Mouse (Mus musculus): ENCODE results near the gene Icam1.
"Not testable (repeated sequence)": the region's sequence is repeated elsewhere in the genome, so short reads cannot be mapped to it uniquely, and the experiment has no call there.

Gene Icam1

DNA sequence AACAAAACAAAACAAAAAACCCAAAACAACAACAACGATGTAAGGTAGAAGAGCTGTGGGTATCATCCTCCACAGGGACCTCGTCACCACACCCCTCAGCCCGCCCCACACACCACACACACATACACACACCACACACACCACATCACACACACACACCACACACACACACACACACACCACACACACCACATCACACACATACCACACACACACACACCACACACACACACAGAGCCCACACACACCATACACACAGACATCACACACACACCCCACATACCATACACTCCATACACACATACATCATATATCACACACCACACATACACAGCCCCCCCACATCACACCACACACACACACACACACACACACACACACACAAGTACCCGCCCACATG, 24.2 kb upstream of the Icam1 start:
- in situ Hi-C loops (cut with MboI; ENCODE audit: unreplicated experiment in 2 of 2): no loop called here

DNA sequence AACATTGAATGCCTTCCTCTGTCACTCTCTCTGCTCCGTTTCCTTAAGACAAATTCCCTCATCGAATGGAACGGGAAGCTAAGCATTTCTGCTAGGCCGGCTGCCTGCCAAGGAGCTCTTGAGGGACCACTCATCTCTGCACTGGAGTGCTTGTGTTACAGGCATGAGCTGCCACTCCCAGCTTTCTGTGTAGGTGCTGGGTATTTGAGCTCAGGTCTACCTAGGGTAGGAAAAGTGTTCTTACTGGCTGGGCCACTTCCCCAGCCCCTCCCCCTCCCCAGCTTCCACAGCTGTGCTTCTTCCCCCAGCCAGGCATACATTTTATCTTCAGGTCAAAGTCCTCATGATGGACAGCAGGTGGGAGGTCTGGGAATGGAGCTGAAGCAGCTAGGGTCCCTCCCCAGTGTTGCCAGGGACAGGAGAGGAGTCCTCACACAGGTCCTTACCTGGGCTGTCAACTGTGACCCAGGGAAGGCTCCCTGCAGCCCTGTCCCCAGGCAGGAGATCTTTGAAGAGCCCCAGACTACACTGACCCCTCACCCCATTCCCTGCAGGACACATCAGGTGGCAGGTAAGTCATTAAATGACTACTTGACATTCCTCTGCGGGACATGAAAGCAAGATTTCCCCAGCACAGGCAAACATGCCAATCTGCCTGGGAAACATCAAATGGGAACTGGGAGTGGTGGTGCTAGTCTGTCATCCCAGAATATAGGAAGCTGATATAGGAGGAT, 22.5 kb upstream of the Icam1 start:
- in situ Hi-C loops (cut with MboI; ENCODE audit: unreplicated experiment in 2 of 2): no loop called here

- in situ Hi-C loops (cut with MboI; ENCODE audit: unreplicated experiment in 2 of 2): no loop called here
These were observed 20.7 kb upstream of the Icam1 start for GRCm38 (mm10) chr9:20995069-20995468.

DNA sequence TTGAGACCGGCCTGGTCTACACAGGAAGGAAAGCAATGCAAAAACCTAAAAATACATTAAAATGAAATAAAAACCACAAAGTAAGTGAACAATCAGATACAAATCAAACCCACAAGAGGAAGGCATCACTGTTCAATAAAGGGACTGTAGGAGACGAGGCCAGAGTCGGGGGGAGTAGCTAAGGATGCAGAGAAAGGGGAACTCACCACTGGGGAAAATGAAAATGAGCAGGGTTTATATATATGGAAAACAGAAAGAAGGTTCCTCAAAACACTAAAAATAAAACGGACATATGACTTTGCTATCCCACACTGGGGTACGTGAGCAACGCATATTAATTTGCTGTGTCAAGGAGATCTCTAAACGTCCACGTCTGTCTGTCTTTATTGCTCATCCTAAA, 18.7 kb upstream of the Icam1 start:
- in situ Hi-C loops (cut with MboI; ENCODE audit: unreplicated experiment in 2 of 2): no loop called here

- in situ Hi-C loops (cut with MboI; ENCODE audit: unreplicated experiment in 2 of 2): not testable (repeated sequence)
These were observed 17.4 kb upstream of the Icam1 start for GRCm38 (mm10) chr9:20998337-20998736.

DNA sequence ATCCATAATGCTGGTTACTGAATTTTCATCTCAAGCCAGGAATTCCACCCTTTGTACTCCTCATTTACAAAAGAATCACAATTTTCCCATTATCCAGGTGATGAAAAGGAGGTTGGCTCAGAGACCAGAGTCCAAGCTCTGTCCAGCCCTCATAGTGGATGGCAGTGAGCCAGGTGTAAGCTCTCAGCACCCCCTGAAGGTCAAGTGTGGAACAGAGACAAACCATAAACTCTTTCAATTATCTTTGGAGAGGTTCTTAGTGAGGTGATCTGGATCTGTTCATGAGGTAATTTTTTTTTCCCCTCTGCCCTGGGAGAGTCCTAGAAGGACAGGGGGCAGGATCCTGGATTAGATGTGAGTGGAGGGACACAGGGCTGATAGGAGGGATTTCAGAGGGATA, 15.0 kb upstream of the Icam1 start:
- in situ Hi-C loops (cut with MboI; ENCODE audit: unreplicated experiment in 2 of 2): loop anchor here (5.0 to 10.0 kb wide), 3 partner anchors 84 to 144 kb away; partner anchors contain the start of gene Cdc37 (in 1 of the 2)

DNA sequence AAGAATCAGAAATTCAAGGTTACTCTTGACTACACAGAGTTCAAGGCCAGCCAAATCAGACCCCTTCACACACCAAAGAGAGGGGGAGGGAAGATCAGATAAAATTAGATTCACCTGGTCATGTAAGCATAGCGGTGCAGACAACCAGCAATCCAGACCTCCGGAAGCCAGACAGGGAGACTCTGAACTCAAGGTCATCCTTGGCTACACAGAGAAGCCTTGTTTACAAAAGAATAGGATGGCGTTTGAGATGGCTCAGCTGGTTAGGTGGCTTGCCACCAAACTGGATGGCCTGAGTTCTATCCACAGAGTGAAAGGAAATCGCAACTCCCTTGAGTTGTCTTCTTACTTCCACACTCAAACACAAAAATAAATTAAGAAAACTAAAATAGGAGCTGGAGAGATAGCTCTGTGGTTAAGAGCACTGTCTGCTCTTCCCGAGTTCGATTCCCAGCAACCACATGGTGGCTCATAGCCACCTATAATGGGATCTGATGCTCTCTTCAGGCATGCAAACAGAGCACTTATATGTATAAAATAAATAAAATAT, 14.1 kb upstream of the Icam1 start:
- in situ Hi-C loops (cut with MboI; ENCODE audit: unreplicated experiment in 2 of 2): loop anchor here (5.0 to 10.0 kb wide), 3 partner anchors 84 to 143 kb away; partner anchors contain the start of gene Cdc37 (in 1 of the 2)

GRCm38 (mm10) chr9:21002270-21002626, 13.5 kb upstream of the Icam1 start:
- in situ Hi-C loops (cut with MboI; ENCODE audit: unreplicated experiment in 2 of 2): loop anchor here (5.0 to 10.0 kb wide), 3 partner anchors 85 to 143 kb away; partner anchors contain the start of gene Cdc37 (in 1 of the 2)

DNA sequence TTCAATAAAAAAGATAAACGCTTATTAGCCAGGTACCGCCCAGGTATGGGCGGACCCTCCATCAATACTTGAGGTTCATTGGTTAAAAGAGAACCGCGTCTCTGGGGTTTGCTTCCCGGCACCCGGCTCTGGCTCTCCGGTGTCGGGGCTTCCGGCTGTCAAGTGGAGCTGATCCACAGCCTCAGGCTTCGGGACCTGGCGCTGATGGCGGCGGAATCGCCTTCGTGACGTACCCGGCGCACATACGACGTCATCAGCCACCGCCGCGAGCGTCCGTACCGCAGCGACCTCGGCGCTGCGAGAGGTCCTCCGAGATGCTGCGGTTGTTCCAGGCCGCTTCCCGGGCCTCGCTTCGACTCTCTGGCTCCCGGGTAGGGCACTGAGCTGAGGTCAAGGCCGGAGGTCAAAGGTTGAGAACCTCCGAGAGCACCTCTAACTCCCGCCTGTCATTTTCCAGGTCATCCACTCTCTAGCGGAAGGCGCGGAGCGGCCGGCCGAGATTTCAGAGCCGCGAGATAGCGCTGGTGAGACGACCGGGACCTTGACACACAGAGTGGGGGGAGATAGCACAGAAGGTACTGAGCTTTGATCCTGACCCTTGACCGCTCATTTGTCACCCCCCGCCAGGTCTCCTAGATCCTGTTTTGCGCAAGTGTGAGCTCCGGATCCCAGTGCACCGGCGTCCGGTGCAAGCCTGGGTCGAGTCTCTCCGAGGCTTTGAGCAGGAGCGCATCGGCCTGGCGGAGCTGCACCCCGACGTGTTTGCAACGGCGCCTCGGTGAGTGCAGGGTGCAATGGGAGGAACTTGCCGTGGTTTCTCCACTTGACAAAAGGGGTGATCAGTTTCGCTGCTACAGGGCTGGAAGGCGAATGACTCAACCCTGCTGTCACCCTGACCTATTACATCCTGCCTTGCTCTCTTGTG, 12.9 kb upstream of the Icam1 start, which contains the start of gene Mrpl4:
TSS of gene Mrpl4 (plus strand) at position 112 of the 925 bp plus-strand sequence.
- in situ Hi-C loops (cut with MboI; ENCODE audit: unreplicated experiment in 2 of 2): loop anchor here (5.0 to 10.0 kb wide), 3 partner anchors 86 to 142 kb away; partner anchors contain the start of gene Cdc37 (in 1 of the 2)

- in situ Hi-C loops (cut with MboI; ENCODE audit: unreplicated experiment in 2 of 2): loop anchor here in 1 of 2 experiments (10.0 kb wide), 1 partner anchor 137 kb away; the partner anchor contains the start of gene Cdc37
These were observed 8.4 kb upstream of the Icam1 start for GRCm38 (mm10) chr9:21007313-21007952.

DNA sequence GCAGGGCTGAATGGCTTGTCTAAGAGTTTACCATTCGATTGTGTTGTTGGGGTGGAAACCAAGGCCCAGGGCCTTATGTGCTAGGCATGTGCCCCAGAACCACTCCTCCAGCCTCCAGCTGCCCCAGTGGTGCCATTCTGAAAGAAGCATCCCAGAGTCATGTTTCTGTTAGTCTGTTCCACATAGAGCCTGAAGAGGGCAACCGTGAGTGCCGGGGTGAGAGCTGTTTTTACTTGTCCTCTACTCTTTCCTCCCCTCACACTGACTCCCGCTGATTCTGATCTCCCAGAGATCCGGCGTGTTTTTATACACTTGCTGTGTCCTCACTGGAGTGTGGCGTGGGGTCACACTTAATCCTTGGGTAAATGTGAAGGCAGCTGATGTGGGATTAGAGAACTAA, 7.8 kb upstream of the Icam1 start:
- in situ Hi-C loops (cut with MboI; ENCODE audit: unreplicated experiment in 2 of 2): loop anchor here in 1 of 2 experiments (10.0 kb wide), 1 partner anchor 137 kb away; the partner anchor contains the start of gene Cdc37

DNA sequence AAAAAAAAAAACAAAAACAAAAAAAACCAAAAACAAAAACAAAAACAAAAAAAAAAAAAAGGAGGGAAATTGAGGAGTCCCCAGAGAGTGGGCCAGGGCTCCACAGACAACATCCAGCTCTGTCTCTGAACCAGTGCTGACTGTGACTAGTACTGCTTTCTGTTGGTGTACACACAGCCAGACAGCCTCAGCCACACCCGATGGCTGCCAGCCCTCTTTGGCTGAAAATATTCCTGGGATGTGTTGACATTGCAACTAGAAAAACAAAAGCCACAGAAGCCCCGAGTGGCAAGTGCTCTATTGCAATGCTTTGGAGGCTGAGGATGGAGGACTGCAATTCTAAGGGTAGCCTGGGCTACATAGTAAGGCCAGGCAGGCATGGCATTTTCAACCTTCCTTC, 5.4 kb upstream of the Icam1 start:
- in situ Hi-C loops (cut with MboI; ENCODE audit: unreplicated experiment in 2 of 2): no loop called here

DNA sequence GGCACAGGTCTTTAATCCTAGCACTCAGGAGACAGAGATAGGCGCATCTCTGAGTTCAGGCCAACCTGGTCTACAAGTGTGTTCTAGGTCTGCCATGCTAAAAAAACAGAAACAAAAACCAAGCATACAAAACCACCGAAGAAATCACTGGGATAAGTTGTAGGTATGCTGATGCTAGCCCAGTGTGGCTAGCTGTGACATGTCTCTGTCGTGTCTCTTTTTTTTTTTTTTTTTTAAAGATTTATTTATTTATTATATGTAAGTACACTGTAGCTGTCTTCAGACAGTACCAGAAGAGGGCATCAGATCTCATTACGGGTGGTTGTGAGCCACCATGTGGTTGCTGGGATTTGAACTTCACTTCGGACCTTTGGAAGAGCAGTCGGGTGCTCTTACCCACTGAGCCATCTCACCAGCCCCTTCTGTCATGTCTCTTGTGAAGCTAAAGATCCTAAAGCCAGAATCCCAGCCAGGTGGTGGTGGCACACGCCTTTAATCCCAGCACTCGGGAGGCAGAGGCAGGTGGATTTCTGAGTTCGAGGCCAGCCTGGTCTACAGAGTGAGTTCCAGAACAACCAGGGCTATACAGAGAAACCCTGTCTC, 4.7 kb upstream of the Icam1 start:
- in situ Hi-C loops (cut with MboI; ENCODE audit: unreplicated experiment in 2 of 2): not testable (repeated sequence)

DNA sequence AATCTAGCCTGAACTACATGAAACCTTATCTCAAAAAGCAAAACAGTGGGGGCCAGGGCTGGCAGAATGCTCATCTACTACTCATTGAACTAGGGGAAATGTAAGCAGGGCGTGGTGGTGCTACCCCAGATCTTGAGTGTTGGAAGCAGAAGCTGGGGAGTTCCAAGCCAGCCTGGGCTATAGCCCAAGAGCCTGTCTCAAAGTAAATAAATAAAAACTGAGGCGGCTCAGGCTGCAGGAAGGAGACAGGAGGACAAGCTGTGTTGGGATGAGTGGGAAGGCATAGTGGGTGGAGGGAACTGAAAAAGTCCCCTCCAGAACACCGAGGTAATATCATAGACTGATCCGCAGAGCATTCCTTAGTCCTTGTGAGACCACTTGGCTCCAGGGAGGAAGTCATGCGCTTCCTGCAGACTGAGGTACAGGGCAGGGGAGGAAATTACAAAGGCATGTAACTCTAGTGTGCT, 3.9 kb upstream of the Icam1 start:
- in situ Hi-C loops (cut with MboI; ENCODE audit: unreplicated experiment in 2 of 2): no loop called here

GRCm38 (mm10) chr9:21012368-21012767, 3.4 kb upstream of the Icam1 start:
- in situ Hi-C loops (cut with MboI; ENCODE audit: unreplicated experiment in 2 of 2): no loop called here

GRCm38 (mm10) chr9:21014691-21015570, 854 bp upstream of the Icam1 start:
- in situ Hi-C loops (cut with MboI; ENCODE audit: unreplicated experiment in 2 of 2): no loop called here

DNA sequence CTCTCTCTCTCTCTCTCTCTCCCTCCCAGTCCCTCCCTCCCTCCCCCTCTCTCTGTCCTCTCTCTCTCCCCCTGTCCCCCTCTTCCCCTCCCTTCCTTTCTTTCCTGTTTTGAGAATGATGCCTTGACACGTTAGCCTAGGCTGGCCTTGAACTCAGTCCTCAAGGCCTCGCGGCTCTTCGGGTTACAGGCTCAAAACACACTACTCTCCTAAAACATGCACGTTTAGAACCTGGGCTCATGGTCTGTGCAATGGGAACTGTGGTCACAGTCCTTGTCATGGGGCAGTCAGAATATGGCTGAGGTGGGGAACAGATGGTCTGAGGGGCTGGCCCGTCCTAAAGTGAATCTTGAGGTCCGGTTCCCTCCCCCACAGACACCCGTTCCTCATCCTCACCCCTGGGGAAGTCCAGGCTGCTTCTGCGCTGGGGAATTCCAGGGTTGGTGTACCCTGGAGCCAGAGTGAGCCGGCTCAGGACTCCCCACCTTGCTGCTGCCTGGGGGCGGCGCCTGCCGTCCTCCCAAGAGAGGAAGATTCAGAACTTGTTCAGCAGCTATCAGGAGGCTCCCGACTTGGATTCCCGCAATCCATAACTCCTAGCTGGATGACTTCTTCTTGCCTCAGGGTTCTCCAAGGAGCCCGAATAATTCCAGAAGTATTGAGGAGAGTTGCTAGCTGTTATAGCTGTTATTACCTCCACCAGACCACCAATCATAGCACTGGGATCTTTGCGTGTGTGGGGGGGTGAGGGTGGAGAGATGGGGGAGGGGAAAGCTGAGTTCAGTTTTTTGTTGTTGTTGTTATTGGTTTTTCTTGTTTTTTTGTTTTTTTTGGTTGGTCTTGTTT, 769 bp downstream of the Icam1 start:
- in situ Hi-C loops (cut with MboI; ENCODE audit: unreplicated experiment in 2 of 2): no loop called here

DNA sequence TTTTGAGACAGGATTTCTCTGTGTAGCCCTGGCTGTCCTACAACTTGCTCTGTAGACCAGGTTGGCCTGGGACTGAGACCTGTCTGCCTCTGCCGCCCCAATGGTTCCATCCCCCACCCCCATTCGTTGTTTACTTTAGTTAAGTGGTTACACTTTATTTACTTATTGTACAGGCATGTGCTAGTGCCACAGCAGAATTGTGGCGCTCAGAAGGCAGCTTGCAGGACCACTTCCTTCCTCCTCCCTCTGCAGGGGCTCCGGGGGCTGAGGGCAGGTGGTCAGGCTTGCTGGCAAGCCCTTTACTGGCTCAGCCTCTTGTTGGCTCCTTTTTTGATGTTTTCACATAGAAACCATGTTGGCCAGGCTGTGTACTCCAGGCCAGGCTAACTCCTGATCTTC, 1.4 kb downstream of the Icam1 start:
- in situ Hi-C loops (cut with MboI; ENCODE audit: unreplicated experiment in 2 of 2): no loop called here

Data from v-Abl transformed pro-B cells (cell line).